Mouse (Mus musculus) adrenal gland, adult (tissue): ENCODE results near the gene Atp6v1c2.

Experiments used
- DNase-seq, 2 experiments: peaks; one replicate each; pipeline ENCODE4 v3.0.0; 2022 to 2023; ENCODE audit warnings: low spot score in 1 of 2; ENCODE audit not compliant: inconsistent age in 2 of 2

Atp6v1c2 gene

DNA sequence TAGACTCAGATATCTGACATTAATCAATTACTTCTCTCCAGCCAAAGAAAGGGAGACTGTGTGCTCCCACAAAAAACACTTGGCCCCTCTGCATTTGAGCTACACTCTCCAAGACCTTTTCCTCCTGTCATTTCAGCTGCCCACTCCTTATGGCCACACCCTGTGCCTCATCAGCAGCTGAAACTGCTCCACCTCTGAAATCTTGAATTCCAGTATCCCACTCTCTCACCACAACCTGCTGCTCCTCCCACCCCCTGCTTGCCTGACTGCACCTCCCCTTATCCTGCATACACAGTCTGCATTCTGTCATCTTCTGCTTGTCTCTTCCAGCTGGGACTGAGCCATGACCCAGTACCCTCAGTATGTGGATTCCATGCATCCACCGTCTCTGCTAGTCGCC, 9.2 kb upstream of the Atp6v1c2 start:
- no peak for DNase-seq

DNA sequence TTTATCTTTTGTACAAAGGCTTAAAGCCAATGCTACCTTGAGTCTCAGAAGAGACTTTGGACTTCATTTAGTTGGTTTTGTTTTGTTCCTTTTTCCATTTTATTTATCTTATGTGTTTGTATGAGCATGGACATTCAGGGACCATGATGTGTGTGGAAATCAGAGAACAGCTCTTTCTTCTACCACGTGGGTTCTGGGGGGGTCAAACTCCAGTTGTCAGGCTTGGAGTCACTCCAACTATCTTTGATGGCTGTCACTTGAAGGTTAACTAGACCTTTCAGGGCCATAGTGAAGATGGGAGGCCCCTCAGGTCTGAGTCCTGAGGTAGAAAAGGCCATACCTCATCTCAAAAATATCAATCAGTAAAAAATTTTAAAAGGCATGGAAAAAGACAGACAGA, 4.3 kb upstream of the Atp6v1c2 start:
- peak in 1 of 2 experiments; percentile 41 for DNase-seq

GRCm38 (mm10) chr12:17324549-17325470, 4.3 kb downstream of the Atp6v1c2 start:
- DNase-seq: peak; percentile 74 to 85

- DNase-seq: no peak
Measured at GRCm38 (mm10) chr12:17318453-17318852, 10.7 kb downstream of the Atp6v1c2 start.

DNA sequence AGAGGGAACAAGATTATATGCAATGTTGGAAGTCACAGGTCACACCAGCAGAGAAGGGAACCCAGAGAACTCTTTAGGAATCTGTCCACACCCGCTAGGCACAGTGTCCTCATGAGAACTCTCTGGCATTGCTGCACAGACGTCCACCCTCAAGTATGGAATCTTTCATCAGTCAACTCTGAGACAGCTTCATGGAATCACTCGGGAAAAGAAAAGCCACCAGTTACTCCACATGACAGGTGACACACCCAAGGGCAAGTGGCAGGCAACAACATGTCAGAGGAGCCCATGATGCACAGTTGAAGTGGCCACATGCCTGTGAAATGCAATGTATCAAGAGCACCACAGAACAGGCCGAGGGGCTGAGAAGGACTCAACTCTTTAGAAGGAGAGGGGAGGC, 11.2 kb downstream of the Atp6v1c2 start:
- no peak for DNase-seq

GRCm38 (mm10) chr12:17316096-17316495, 13.1 kb downstream of the Atp6v1c2 start:
- DNase-seq: no peak

DNA sequence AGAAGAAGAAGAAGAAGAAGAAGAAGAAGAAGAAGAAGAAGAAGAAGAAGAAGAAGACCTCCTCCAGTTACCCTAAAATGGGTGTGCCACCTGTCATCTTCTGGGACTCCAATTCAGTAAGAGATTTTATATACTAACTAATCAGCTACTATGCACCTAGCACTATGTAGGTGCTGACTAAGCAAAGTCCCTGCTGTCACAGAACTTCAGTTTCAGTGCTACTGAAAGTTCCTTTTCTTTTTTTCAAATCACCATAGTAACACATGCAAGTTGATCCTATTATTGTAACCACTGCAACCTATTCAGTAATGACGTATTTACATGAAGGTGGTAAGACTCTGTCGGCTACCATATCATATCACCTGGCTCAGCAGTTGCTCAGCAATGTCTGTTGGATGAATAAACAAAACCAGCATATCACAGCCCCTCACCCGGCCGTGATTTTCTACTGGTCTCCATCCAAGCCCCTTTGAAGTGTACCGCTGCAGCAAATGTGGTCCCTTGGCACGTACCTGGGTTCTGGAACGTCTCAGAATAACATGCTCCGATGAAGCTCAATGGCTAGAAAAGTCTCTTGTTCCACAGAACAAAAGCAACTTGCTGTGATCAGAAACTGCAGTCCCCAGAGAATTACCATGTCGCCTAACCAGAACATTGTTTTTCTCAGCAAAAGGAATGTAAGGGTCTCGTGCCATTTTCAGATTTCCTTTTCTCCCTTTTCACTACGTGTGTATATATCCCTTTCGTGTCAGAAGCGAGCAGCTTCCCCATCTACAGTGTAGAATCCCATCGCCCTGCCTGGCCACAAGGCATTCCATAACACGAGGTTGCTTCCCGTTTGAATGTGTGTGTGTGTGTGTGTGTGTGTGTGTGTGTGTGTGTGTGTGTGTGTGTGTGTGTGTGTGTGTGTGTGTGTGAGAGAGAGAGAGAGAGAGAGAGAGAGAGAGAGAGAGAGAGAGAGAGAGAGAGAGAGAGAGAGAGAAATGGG, 18.0 kb downstream of the Atp6v1c2 start:
- no peak for DNase-seq

GRCm38 (mm10) chr12:17308246-17308645, 20.9 kb downstream of the Atp6v1c2 start:
- no peak for DNase-seq

DNA sequence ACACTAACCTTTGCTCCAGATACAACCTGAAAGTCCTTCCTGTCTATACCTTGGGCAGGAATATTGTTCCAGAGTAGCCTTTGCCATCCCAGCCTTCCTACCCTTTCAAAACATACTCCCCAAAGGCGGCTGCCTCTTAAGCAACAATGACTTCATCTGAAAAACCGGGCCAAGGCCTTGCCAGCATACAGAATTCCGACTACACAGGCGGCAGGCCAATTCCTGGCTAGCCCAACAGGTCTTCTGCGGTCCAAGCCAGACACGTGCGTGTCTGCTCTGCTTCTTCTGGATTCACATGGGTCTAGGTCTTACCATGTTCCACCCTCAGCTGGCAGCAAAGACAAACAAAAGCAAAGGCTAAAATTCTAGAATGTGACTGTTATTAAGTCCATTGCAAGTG, 23.7 kb downstream of the Atp6v1c2 start:
- DNase-seq: peak; percentile 87 to 94

- no peak for DNase-seq
Measured at GRCm38 (mm10) chr12:17299902-17300301, 29.3 kb downstream of the Atp6v1c2 start.

DNA sequence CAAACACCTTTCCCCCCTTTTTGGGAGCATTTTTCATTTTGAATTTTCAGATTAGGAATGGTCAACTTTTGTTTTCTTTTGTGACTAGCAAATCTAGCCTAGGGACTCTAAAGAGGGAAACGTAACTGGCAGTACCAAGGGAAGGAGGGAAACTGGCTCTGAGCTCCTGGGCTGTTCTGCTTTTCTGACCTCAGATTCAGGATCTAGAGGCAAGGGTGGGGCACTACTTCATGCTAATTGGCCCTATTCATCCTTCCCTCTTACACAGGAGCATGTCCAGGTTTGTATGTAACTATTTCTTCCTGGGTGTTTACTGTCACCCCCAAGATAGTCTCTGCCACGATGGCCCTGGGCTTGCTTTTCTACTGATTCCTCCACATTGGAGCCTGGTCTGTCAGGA, 32.3 kb downstream of the Atp6v1c2 start:
- no peak for DNase-seq

DNA sequence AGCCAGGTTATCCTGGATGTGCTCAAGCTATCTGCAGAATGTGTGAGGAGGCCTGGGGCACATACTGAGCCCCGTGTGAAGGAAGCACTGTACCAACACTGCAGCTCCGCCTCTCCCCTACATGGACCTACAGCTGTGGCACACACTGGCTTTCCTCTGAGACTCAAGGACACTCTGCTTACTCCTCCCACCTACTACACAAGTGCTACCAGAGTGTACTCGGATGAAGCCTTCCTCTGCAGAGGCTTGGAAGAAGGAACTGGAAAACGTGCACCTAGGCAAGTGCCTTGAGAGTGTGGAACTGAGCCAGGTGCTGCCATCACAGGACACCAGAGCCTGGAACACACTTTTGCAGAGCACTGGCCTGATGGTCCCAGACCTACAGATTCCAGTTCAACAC, 38.6 kb downstream of the Atp6v1c2 start:
- DNase-seq: peak; percentile 59 to 66

DNA sequence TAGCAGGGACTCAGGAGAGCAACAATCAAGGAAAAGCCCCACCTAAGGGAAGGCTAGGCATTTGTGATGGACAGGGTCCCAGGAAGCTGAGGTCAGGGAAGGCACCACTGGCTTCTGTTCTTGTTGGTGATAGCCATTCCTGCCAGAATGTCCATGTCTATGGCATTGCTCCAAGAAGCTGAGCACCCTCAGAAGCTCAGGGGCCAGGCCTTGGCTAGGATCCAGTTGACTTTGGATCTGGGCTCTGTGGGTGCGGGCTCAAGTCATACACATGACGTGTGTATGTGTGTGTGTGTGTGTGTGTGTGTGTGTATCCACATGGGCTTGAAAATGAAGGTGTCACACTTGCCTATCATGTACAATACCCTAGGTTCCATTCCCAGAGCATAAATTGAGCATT, 39.2 kb downstream of the Atp6v1c2 start:
- peak in 1 of 2 experiments; percentile 45 for DNase-seq

- peak; percentile 67 to 81 for DNase-seq
Measured at GRCm38 (mm10) chr12:17289060-17289459, 40.1 kb downstream of the Atp6v1c2 start.

DNA sequence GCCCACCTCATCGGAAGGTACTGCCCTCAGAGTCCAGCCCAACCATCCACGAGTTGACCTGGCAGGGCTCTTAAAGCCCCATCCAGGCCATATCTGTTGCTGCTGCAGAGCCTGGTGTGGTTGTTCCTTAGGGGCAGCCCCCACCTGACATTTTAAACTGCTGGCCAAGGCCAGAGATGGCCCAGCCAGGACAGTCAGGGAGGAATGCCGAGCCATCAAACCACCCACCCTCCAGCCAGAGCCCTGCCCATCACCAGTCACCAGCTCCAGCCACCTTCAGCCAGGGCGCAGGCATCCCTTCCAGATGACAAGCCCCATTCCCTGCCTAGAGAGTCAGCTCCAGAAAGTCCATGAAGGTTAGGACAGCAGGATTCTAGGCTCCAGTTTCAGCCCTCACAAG, 40.7 kb downstream of the Atp6v1c2 start:
- peak; percentile 58 to 71 for DNase-seq

DNA sequence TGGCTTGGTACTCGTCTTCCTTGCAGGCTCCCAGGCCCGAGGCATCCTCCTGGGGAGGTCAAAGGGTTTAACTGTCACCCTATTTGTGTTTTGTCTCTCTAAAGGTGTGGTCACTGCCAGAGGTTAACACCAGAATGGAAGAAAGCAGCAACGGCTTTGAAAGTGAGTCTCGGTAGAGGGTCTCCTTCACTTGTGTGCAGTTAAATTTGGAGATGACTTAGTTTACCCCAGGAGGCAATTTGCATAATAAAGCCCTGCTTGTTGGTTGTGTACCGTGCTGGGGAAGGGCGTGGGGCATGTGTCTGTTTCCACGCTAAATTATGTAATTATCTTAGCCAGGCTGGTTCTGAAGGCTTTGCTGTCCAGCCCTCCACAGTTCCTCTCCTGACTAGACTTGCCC, 55.3 kb downstream of the Atp6v1c2 start:
- no peak for DNase-seq

DNA sequence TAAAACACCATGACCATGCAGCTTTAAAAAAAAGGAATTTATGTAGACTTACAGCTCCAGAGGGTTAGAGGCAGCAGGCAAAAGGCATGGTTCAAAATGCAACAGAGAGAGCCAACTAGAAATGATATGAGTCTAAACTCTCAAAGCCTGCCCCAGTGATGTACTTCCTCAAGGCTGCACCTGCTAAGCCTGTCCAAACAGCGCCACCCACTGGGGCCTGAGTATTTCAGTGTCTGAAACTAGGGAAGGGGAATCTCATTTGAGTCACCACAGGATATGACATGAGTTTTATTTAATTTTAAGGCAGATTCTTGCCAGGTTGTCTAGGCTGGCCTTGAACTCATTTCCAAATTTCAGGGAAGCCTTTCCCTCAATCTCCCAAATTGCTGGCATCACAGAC, 57.9 kb downstream of the Atp6v1c2 start:
- DNase-seq: peak; percentile 32 to 73

- peak; percentile 26 to 47 for DNase-seq
Measured at GRCm38 (mm10) chr12:17267316-17267715, 61.8 kb downstream of the Atp6v1c2 start.

DNA sequence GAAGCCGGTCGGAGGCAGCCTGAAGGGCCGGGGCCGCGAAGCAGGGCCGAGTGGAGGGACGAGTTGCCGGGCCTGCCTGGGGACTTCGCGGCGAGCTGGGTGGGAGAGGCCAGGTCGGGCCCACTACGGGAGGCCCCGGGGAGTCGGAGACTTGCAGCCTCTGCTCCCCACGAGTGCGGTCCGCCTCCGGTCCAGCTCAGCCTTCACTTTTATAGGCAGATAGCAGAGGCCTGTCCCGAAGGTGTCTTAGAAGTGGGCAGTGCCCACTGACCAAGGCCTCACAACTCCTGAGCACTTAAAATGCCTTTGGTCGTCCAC, 62.5 kb downstream of the Atp6v1c2 start:
- no peak for DNase-seq

DNA sequence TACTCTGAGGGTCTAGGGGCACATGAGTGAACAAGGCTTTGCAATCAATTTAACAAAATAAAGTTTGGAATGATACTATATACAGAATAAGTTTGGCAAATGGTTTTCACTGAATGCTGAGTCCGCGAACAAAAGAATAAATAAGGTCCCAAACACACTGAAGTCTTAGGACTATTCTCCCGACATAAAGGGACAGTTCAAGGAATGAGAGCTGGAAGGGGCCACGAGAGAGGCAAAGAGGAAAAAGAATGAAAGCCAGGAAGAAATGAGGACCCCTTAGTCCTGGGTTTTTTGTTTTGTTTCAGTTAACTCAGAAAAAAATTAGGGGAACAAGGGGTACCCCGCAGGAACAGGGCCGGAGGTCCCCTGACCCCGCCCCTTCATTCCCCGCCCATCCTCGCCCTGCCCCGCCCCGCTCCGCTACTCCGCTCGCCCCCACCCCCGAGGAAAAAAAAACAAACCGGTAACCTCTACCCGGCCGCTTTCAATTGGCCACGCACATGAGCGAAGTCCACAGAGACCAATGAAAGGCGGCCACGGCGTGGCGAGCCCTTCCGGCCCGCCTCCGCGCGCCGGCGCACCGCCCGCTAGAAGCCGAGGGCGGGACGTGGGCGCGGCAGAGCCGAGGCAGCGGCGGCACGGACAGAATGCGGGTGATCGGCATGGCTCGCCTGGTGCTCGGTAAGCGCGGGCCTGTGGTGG, 63.0 kb downstream of the Atp6v1c2 start, which contains the start of gene Pdia6:
Gene Pdia6, plus strand, starts transcription at position 575 of the 702 bp plus-strand sequence.
- peak; percentile 93 to 97 for DNase-seq

- DNase-seq: peak in 1 of 2 experiments; percentile 43
Measured at GRCm38 (mm10) chr12:17264826-17265225, 64.3 kb downstream of the Atp6v1c2 start.
